Mouse (Mus musculus) heart, embryonic 16.5 days (tissue): ENCODE data around the gene En2. TPM values are rescaled to one million over a fixed set of nuclear protein-coding genes. Genes with fewer than 3 reads are reported as not detected.

Source experiments
- ATAC-seq: fragments of 200-750 bp; cut with Nextera tagmentation; replicated peaks from 2 replicates; pipeline ENCODE4 v1.8.0; 2017; ENCODE audit warnings: moderate number of reproducible peaks; ENCODE audit not compliant: insufficient read depth, low FRiP score; ENCODE audit errors: extremely low read depth
- H3K27ac ChIP-seq: fragments of 300-500 bp; sonication (generic); 2 replicates; pipeline ENCODE4 v1.5.1; 2014; ENCODE audit warnings: mild to moderate bottlenecking, low read length, control low read depth, moderate library complexity
- H3K27me3 ChIP-seq: fragments of 300-500 bp; sonication (generic); 2 replicates; pipeline ENCODE4 v1.6.1; 2014; ENCODE audit warnings: low read length, mixed read lengths; ENCODE audit not compliant: control insufficient read depth, insufficient read depth
- H3K36me3 ChIP-seq: fragments of 300-500 bp; sonication (generic); 2 replicates; pipeline ENCODE4 v1.6.1; 2014; ENCODE audit not compliant: control insufficient read depth, insufficient read depth
- H3K4me1 ChIP-seq: fragments of 300-500 bp; sonication (generic); 2 replicates; pipeline ENCODE4 v1.6.1; 2014; ENCODE audit warnings: low read length, mixed read lengths; ENCODE audit not compliant: control insufficient read depth, insufficient read depth
- H3K4me2 ChIP-seq: fragments of 300-500 bp; sonication (generic); 2 replicates; pipeline ENCODE4 v1.6.1; 2014; ENCODE audit warnings: low read depth, mild to moderate bottlenecking, control low read depth, low read length
- H3K4me3 ChIP-seq: fragments of 300-500 bp; sonication (generic); 2 replicates; pipeline ENCODE4 v1.5.1; 2014; ENCODE audit warnings: mild to moderate bottlenecking, control low read depth, low read length
- H3K9ac ChIP-seq: fragments of 300-500 bp; sonication (generic); 2 replicates; pipeline ENCODE4 v1.6.1; 2014; ENCODE audit warnings: low read length, control low read depth
- H3K9me3 ChIP-seq: fragments of 300-500 bp; sonication (generic); replicated peaks from 2 replicates; pipeline ENCODE4 v1.6.1; 2016; ENCODE audit warnings: low read length; ENCODE audit not compliant: control insufficient read depth
- WGBS: fragments of 180-500 bp; shearing (Covaris S2); extraction: QIAGEN DNeasy Blood & Tissue Kit; methylation state at CpG from one replicate; pipeline ENCODE4 v1.1.7; 2014; 5-methylcytosine and 5-hydroxymethylcytosine counted together
- polyA plus RNA-seq: library from polyadenylated mRNA; unstranded; fragments of >200 nt; fragmentation: Nextera tagmentation; extraction: Ambion mirVana; gene quantifications from 2 replicates; pipeline ENCODE4 v1.2.1, GENCODE M21; 2015

En2 gene
- polyA plus RNA-seq, 1 experiment from 2014 or later, result not detected

DNA sequence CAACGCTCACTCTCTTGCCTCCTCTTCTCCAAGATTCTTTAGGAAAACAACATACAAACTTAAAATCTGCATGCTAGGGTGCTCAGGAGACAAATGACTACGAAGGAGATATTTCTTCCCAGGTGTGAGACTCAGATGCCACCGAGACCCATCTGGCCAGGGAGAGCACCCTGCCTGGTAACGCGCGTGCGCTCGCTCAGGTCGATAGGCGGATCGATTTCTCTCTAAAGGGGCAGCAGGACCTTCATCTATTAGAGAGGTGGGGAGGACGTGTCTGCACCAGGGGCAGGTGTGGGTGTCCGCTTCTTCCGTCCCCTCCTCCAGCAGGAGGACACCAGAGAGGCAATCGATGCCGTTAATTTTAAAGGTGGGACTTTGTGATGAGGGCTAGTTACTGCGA lies 7.7 kb upstream of the En2 start:
- no peak for ATAC-seq
- H3K9ac ChIP-seq, result no peak overlapping the region
- H3K4me3 ChIP-seq, result no peak overlapping the region
- H3K27ac ChIP-seq, result no peak overlapping the region
- peaks cover 5% of the 10 kb centered on the region for H3K4me1 ChIP-seq
- H3K36me3 ChIP-seq, result no peaks in the 10 kb centered on the region
- WGBS, result 5% methylated on average over 17 of the region's 17 CpGs
- no peaks in the 10 kb centered on the region for H3K9me3 ChIP-seq
- H3K4me2 ChIP-seq, result no peak overlapping the region
- peaks cover 82% of the 10 kb centered on the region for H3K27me3 ChIP-seq

DNA sequence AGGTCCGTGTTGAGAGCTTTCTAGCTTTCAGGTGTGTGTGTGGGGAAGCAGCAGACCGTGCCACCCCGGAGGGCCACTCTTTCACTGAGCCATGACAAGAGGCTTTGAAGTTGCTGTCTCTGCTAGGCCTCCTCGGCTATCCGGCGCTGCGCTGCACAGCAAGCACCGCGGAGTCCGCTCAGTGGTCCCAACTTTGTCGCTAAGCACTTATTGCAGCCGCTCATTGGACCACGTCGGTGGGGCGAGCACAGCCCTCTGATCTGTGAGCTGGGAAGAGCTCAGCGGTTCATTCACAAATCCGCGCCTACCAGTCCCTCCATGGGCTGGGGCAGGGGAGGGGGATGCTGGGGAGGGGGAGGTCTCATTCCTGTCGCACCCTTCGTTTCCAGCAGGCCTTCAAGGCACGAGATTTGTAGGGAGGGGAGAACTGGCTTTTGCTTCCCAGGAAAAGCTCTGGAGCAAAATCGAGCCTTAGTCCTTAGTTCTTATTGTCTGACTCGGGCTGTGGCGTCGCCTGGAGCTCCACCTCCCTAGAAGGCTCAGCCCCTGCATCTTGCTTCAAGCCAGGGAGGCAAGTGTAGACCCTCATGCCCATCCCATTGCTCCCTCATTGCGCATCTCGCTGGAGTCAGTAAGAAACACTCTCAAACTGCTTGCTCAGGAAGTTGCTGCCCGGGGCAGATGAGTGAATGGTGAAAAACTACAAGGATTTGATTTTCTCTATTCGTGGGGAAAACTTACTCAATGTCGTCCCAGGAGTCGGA lies 7.0 kb upstream of the En2 start:
- no peaks in the 10 kb centered on the region for H3K36me3 ChIP-seq
- no peak for ATAC-seq
- H3K9ac ChIP-seq, result no peak overlapping the region
- H3K4me3 ChIP-seq, result no peak overlapping the region
- H3K4me1 ChIP-seq, result peaks cover 5% of the 10 kb centered on the region
- peaks cover 83% of the 10 kb centered on the region for H3K27me3 ChIP-seq
- no peak overlapping the region for H3K27ac ChIP-seq
- WGBS, result under 1% methylated on average over 31 of the region's 31 CpGs
- H3K4me2 ChIP-seq, result no peak overlapping the region
- no peaks in the 10 kb centered on the region for H3K9me3 ChIP-seq

DNA sequence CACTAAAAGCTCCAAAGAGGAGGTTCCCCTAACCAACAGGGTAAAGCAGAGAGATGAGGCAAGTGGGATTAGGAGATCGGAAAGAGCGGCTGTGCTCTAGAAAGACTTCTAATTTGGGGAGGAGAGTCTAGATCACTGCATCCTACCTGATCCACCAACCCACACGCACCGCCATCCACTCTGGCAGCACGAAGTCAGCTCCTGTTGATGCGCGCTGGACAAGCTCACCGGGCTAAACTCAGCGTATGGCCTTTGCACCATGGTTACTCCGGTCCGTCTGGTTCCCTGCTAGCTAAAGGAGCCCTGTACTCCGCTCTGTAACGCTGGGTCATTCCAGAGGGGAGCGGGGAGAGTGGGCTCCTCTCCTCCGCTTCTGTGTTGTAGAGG lies 6.4 kb upstream of the En2 start:
- H3K9ac ChIP-seq, result no peak overlapping the region
- peaks cover 5% of the 10 kb centered on the region for H3K4me1 ChIP-seq
- H3K9me3 ChIP-seq, result no peaks in the 10 kb centered on the region
- H3K36me3 ChIP-seq, result no peaks in the 10 kb centered on the region
- WGBS, result 1% methylated on average over 15 of the region's 15 CpGs
- no peak overlapping the region for H3K4me2 ChIP-seq
- no peak overlapping the region for H3K27ac ChIP-seq
- no peak overlapping the region for H3K4me3 ChIP-seq
- ATAC-seq, result no peak
- H3K27me3 ChIP-seq, result peaks cover 85% of the 10 kb centered on the region

DNA sequence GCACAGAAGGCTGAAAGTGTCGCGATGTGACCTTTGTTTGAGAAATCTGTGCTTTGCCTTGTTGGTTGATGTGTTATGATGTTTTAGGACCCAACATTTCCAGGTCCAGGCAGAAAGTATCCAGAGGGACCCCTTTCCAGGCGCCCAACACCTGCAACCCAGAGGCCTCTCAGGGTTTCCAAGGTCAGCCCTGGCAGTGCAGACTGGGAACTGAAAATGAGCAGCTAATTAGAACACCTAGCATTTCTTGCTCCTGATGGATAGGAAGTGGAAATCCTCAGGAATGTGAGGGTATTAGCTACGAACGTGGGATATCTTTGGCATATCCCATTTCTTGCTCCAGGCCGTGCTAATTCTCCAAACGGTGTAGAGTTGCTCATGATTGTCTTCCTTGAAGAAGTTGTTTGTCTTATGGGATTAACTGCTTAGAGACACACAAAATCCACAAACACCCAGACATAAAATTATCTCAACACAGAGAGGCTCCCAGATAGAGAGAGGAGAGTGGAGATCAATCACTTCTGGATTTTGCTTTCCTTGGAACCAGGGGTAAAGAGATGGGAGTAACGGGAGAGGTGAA lies 5.5 kb upstream of the En2 start:
- Histone ChIP-seq H3K27ac (no peak overlapping the region), H3K4me3 (no peak overlapping the region), H3K9ac (no peak overlapping the region), H3K4me1 (peaks cover 5% of the 10 kb centered on the region), H3K27me3 (peaks cover 92% of the 10 kb centered on the region), H3K36me3 (no peaks in the 10 kb centered on the region), H3K9me3 (no peaks in the 10 kb centered on the region), H3K4me2 (no peak overlapping the region)
- WGBS, result 9% methylated on average over 8 of the region's 8 CpGs
- no peak for ATAC-seq

DNA sequence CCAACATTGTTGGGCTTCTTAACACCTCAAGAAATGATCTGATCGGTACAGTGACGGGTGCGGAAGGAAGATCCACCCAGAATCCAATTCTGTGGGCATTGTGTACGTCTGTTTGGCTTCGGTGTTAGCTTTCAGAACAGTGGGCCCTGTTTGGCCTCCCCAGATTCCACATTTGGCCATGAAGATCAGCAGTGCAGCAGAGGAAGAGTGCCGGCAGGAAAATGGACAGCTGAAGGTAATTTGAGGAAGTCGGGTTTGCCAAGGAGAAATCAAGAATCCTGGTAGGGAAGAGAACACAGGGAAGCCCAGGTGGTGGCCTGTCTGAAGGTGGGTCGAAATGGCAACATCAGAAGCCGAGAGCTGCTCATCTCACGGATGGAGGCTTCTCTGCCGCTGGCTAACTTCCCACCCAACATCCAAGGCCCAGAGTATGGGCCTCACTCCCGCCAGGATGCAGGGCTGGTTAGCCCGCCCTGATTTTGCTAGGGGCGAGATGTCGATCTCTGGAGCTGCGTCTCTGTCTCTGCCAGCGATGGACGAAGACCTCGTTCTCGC lies 4.0 kb upstream of the En2 start:
- no peaks in the 10 kb centered on the region for H3K9me3 ChIP-seq
- H3K4me3 ChIP-seq, result peak overlapping the region; percentile 26
- ATAC-seq, result no peak
- H3K36me3 ChIP-seq, result no peaks in the 10 kb centered on the region
- no peak overlapping the region for H3K9ac ChIP-seq
- peak overlapping the region; percentile 29 for H3K4me2 ChIP-seq
- 4% methylated on average over 20 of the region's 20 CpGs for WGBS
- H3K27ac ChIP-seq, result no peak overlapping the region
- peaks cover 95% of the 10 kb centered on the region for H3K27me3 ChIP-seq
- H3K4me1 ChIP-seq, result peaks cover 12% of the 10 kb centered on the region

DNA sequence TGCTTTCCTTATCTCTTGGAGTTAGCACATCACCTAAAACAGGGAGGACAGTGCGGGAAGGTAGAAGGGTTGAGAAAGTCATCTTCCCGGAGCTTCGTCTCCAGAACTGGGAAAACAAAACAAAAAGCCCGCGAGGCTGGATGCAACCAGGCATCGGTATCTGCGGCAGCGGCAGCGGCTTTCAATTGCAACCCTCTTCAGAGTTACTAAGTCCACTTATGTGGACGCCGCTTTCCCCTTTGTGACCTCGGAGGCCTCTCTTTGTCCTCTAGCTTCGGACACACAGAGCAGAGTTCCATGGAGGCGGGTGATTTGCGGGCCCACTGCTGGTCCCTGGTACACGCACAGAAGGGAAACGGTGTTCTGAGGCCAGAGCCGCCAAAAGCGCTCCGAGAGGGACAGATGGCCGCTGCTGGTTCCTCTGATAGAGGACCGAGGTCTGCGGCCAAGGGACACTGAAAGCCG lies 3.5 kb upstream of the En2 start:
- WGBS, result under 1% methylated on average over 24 of the region's 24 CpGs
- Histone ChIP-seq H3K27ac (no peak overlapping the region), H3K4me1 (peaks cover 13% of the 10 kb centered on the region), H3K27me3 (peaks cover 95% of the 10 kb centered on the region), H3K36me3 (no peaks in the 10 kb centered on the region), H3K9ac (no peak overlapping the region), H3K4me3 (peak overlapping the region; percentile 26), H3K9me3 (no peaks in the 10 kb centered on the region), H3K4me2 (peak overlapping the region; percentile 29)
- no peak for ATAC-seq

DNA sequence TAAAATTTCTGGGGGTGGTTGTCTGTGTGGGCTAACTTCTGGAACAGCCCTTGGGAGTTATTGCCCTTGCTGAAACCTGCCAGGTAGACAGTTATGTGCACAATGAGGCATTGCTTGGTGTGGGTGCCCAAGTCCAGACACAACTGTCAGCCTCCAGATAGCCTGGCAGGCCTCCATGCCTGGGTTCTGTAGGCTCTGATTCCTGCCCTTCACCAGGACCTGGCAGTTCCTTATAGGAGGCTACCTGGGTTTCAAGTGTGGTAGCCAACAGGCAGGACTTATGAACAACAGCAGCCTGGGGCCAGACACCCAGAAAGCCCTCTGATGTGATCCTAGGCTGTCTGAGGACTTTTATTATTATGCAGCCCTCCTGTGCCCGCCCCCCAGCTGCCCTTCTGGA lies 1.6 kb upstream of the En2 start:
- H3K27ac ChIP-seq, result no peak overlapping the region
- no peaks in the 10 kb centered on the region for H3K36me3 ChIP-seq
- no peak overlapping the region for H3K9ac ChIP-seq
- peaks cover 10% of the 10 kb centered on the region for H3K4me1 ChIP-seq
- no peak overlapping the region for H3K4me2 ChIP-seq
- WGBS, result 9% methylated on average over 1 of the region's 1 CpGs
- ATAC-seq, result no peak
- H3K4me3 ChIP-seq, result no peak overlapping the region
- peaks cover 85% of the 10 kb centered on the region for H3K27me3 ChIP-seq
- H3K9me3 ChIP-seq, result no peaks in the 10 kb centered on the region

DNA sequence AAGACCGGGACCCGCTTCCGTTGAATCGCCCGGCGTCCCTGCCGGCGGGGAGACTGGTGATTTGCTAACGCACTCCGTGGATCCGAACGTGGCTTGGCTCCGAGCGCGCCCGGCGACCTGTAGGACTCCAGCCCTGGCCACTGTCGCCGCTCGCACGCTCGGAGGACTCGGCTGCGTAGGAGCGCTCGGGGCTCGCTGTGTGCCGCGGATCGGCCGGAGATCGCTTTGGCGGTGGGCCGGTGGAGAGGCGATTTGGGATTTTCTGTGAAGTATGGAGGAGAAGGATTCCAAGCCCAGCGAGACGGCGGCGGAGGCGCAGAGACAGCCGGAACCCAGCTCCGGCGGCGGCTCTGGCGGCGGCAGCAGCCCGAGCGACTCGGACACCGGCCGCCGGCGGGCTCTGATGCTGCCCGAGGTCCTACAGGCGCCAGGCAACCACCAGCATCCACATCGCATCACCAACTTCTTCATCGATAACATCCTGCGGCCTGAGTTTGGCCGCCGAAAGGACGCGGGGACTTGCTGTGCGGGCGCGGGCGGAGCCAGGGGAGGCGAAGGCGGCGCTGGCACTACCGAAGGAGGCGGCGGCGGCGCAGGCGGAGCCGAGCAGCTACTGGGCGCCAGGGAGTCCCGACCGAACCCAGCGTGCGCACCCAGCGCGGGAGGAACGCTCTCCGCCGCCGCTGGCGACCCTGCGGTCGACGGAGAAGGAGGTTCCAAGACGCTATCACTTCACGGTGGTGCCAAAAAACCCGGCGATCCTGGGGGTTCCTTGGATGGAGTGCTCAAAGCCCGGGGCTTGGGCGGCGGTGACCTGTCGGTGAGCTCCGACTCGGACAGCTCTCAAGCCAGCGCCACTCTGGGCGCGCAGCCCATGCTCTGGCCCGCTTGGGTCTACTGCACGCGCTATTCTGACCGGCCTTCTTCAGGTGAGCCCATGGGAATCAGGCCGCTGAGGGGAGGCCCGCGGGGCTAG lies 1.1 kb downstream of the En2 start:
- ATAC-seq, result peak; percentile 38; the same call in 1 of the 2 replicates
- peak overlapping the region; percentile 55 for H3K4me3 ChIP-seq
- H3K4me1 ChIP-seq, result peaks cover 10% of the 10 kb centered on the region
- H3K4me2 ChIP-seq, result peak overlapping the region; percentile 73
- no peak overlapping the region for H3K27ac ChIP-seq
- WGBS, result under 1% methylated on average over 111 of the region's 111 CpGs
- H3K27me3 ChIP-seq, result peaks cover 82% of the 10 kb centered on the region
- no peak overlapping the region; the same call in 1 of the 2 replicates for H3K9ac ChIP-seq
- no peaks in the 10 kb centered on the region for H3K36me3 ChIP-seq
- no peaks in the 10 kb centered on the region for H3K9me3 ChIP-seq
